8 mouse cellular contexts compared by ENCODE assay signal in genomic region chr13:21781021-21781555, GRCm38 (mm10). TPM values are rescaled to one million over a fixed set of nuclear protein-coding genes. Genes with fewer than 3 reads are reported as not detected.
DNase-seq lines count a peak whose midpoint lies in the region; ATAC-seq lines count a peak whose summit lies in the region.

No protein-coding gene starts in this region.

- no peaks in the 10 kb centered on the region for H3K36me3 ChIP-seq in heart, embryonic 14.5 days (ENCODE audit: control insufficient read depth, insufficient read depth, low read length)
- H3K36me3 ChIP-seq in hindbrain, embryonic 11.5 days (ENCODE audit: control insufficient read depth, insufficient read depth, low read length) = no peaks in the 10 kb centered on the region
- no peaks in the 10 kb centered on the region for H3K36me3 ChIP-seq in midbrain, embryonic 11.5 days (ENCODE audit: control insufficient read depth, insufficient read depth, low read length)

- DNase-seq in heart, adult 11 months = no peak
- DNase-seq in ES-CJ7 (ENCODE audit: low read depth, low spot score) = peak; percentile 44
- peak; percentile 27 for DNase-seq in hindbrain, embryonic 11.5 days (ENCODE audit: low spot score)
- peak; percentile 93 for DNase-seq in midbrain, embryonic 11.5 days (ENCODE audit: low spot score, missing footprints)
- no peak for DNase-seq in spleen, postnatal 36 days (ENCODE audit: low spot score in 2 of 2)
- no peak for DNase-seq in urinary bladder, postnatal 14 days (ENCODE audit: low spot score)

- peak overlapping the region; percentile 84 for H3K9ac ChIP-seq in heart, embryonic 14.5 days (ENCODE audit: low read length)
- H3K9ac ChIP-seq in hindbrain, embryonic 11.5 days (ENCODE audit: low read depth, low read length) = no peak overlapping the region
- no peak overlapping the region for H3K9ac ChIP-seq in midbrain, embryonic 11.5 days (ENCODE audit: low read length)

- no peaks in the 10 kb centered on the region for H3K9me3 ChIP-seq in heart, embryonic 14.5 days (ENCODE audit: control insufficient read depth, low read length)
- H3K9me3 ChIP-seq in hindbrain, embryonic 11.5 days (ENCODE audit: control insufficient read depth, low read length) = no peaks in the 10 kb centered on the region
- H3K9me3 ChIP-seq in midbrain, embryonic 11.5 days (ENCODE audit: control insufficient read depth, low read length) = no peaks in the 10 kb centered on the region

- peak overlapping the region; percentile 92 for H3K4me2 ChIP-seq in heart, embryonic 14.5 days (ENCODE audit: low read length)
- H3K4me2 ChIP-seq in hindbrain, embryonic 11.5 days (replicated peaks; ENCODE audit: low read depth, low read length) = peak overlapping the region; percentile 84
- H3K4me2 ChIP-seq in midbrain, embryonic 11.5 days = peak overlapping the region; percentile 94

- peak overlapping the region in 1 of 2 experiments; percentile 60; a peak in 2 of 4 replicates for H3K4me3 ChIP-seq in heart, embryonic 14.5 days (ENCODE audit: control insufficient read depth in 1 of 2, insufficient read depth in 1 of 2, low read depth in 1 of 2, low read length in 2 of 2)
- no peak overlapping the region for H3K4me3 ChIP-seq in hindbrain, embryonic 11.5 days (ENCODE audit: low read depth, low read length)
- H3K4me3 ChIP-seq in midbrain, embryonic 11.5 days (ENCODE audit: low read depth, low read length) = no peak overlapping the region

- peaks cover 6 to 29% of the 10 kb centered on the region in 2 experiments for H3K4me1 ChIP-seq in heart, embryonic 14.5 days (ENCODE audit: control insufficient read depth in 2 of 2, insufficient read depth in 2 of 2, low read length in 2 of 2)
- H3K4me1 ChIP-seq in hindbrain, embryonic 11.5 days (replicated peaks; ENCODE audit: control insufficient read depth, insufficient read depth, low read length) = 0 out of 2 replicates have a peak, but pooled peaks cover 2% of the 10 kb centered on the region
- H3K4me1 ChIP-seq in midbrain, embryonic 11.5 days (ENCODE audit: control insufficient read depth, insufficient read depth, low read length) = peaks cover 33% of the 10 kb centered on the region

- ATAC-seq in heart, embryonic 14.5 days (ENCODE audit: insufficient number of reproducible peaks, insufficient read depth, low FRiP score, low read depth) = no peak
- ATAC-seq in hindbrain, embryonic 11.5 days (ENCODE audit: low FRiP score) = no peak
- ATAC-seq in midbrain, embryonic 11.5 days (ENCODE audit: low FRiP score) = no peak
- ATAC-seq in activated CD4-positive, CD25-positive, alpha-beta regulatory T cell, adult 4 months = no peak

- H3K27me3 ChIP-seq in heart, embryonic 14.5 days (ENCODE audit: control insufficient read depth, insufficient read depth, low read length) = no peaks in the 10 kb centered on the region
- no peaks in the 10 kb centered on the region for H3K27me3 ChIP-seq in hindbrain, embryonic 11.5 days (ENCODE audit: control insufficient read depth, insufficient read depth, low read length)
- no peaks in the 10 kb centered on the region for H3K27me3 ChIP-seq in midbrain, embryonic 11.5 days (ENCODE audit: control insufficient read depth, insufficient read depth, low read length)

- peak overlapping the region in 1 of 2 experiments; percentile 88; a peak in 3 of 4 replicates for H3K27ac ChIP-seq in heart, embryonic 14.5 days (replicated peaks in 1 of 2; ENCODE audit: control insufficient read depth in 1 of 2, insufficient read depth in 1 of 2, low read depth in 2 of 2, low read length in 2 of 2)
- peak overlapping the region; percentile 44; the same call in 1 of the 2 replicates for H3K27ac ChIP-seq in hindbrain, embryonic 11.5 days (ENCODE audit: low read depth, low read length)
- peak overlapping the region; percentile 98 for H3K27ac ChIP-seq in midbrain, embryonic 11.5 days (ENCODE audit: low read depth, low read length)

- WGBS in heart, embryonic 14.5 days = 41% methylated on average over 6 of the region's 6 CpGs
- WGBS in hindbrain, embryonic 11.5 days = 45% methylated on average over 6 of the region's 6 CpGs
- 49% methylated on average over 6 of the region's 6 CpGs for WGBS in midbrain, embryonic 11.5 days

RNA-seq across cellular contexts. Expression of gene Hist1h1b, which starts 0.7 kb away (rescaled TPM):
- polyA plus RNA-seq in heart, embryonic 14.5 days (2014; fragmentation: Nextera tagmentation; extraction: Ambion mirVana) = 5.3 and 7.2 TPM in 2 replicates
- polyA plus RNA-seq in hindbrain, embryonic 11.5 days (2014; fragmentation: Nextera tagmentation; extraction: Ambion mirVana) = 19.1 TPM in 2 replicates
- 20.0 and 24.8 TPM in 2 replicates for polyA plus RNA-seq in midbrain, embryonic 11.5 days (2014; fragmentation: Nextera tagmentation; extraction: Ambion mirVana)
- 10 to 100 TPM; 28.3 to 35.3 TPM for polyA plus RNA-seq in activated CD4-positive, CD25-positive, alpha-beta regulatory T cell, adult 4 months (2017; shearing (Covaris generic))

RNA-seq across cellular contexts. Expression of gene Hist1h3i, which starts 2.1 kb away (rescaled TPM):
- 70.6 and 84.8 TPM in 2 replicates for polyA plus RNA-seq in heart, embryonic 14.5 days (2014; fragmentation: Nextera tagmentation; extraction: Ambion mirVana)
- 232 and 252 TPM in 2 replicates for polyA plus RNA-seq in hindbrain, embryonic 11.5 days (2014; fragmentation: Nextera tagmentation; extraction: Ambion mirVana)
- 289 and 304 TPM in 2 replicates for polyA plus RNA-seq in midbrain, embryonic 11.5 days (2014; fragmentation: Nextera tagmentation; extraction: Ambion mirVana)
- 1 to 10 TPM in 1 of 2 experiments, not detected in 1; 3.8 TPM for polyA plus RNA-seq in activated CD4-positive, CD25-positive, alpha-beta regulatory T cell, adult 4 months (2017; shearing (Covaris generic))

RNA-seq across cellular contexts. Expression of gene Hist1h2an, which starts 5.9 kb away (rescaled TPM):
- 2.0 TPM in 1 of 2 replicates, not detected in the other for polyA plus RNA-seq in heart, embryonic 14.5 days (2014; fragmentation: Nextera tagmentation; extraction: Ambion mirVana)
- polyA plus RNA-seq in hindbrain, embryonic 11.5 days (2014; fragmentation: Nextera tagmentation; extraction: Ambion mirVana) = 1.4 and 8.5 TPM in 2 replicates
- polyA plus RNA-seq in midbrain, embryonic 11.5 days (2014; fragmentation: Nextera tagmentation; extraction: Ambion mirVana) = 2.6 and 7.4 TPM in 2 replicates
- 10 to 100 TPM in 1 of 2 experiments, 1 to 10 TPM in 1; 2.0 to 11.5 TPM for polyA plus RNA-seq in activated CD4-positive, CD25-positive, alpha-beta regulatory T cell, adult 4 months (2017; shearing (Covaris generic))

RNA-seq across cellular contexts. Expression of gene Hist1h2bp, which starts 6.2 kb away (rescaled TPM):
- 0.38 and 0.58 TPM in 2 replicates for polyA plus RNA-seq in heart, embryonic 14.5 days (2014; fragmentation: Nextera tagmentation; extraction: Ambion mirVana)
- 2.2 and 2.9 TPM in 2 replicates for polyA plus RNA-seq in hindbrain, embryonic 11.5 days (2014; fragmentation: Nextera tagmentation; extraction: Ambion mirVana)
- 2.5 TPM in 2 replicates for polyA plus RNA-seq in midbrain, embryonic 11.5 days (2014; fragmentation: Nextera tagmentation; extraction: Ambion mirVana)
- polyA plus RNA-seq in activated CD4-positive, CD25-positive, alpha-beta regulatory T cell, adult 4 months (2017; shearing (Covaris generic)) = not detected

RNA-seq across cellular contexts. Expression of gene Hist1h2bn, which starts 27.2 kb away (rescaled TPM):
- polyA plus RNA-seq in heart, embryonic 14.5 days (2014; fragmentation: Nextera tagmentation; extraction: Ambion mirVana) = 2.2 and 2.7 TPM in 2 replicates
- polyA plus RNA-seq in hindbrain, embryonic 11.5 days (2014; fragmentation: Nextera tagmentation; extraction: Ambion mirVana) = 0.67 and 2.2 TPM in 2 replicates
- polyA plus RNA-seq in midbrain, embryonic 11.5 days (2014; fragmentation: Nextera tagmentation; extraction: Ambion mirVana) = 2.2 TPM in 1 of 2 replicates, not detected in the other
- polyA plus RNA-seq in activated CD4-positive, CD25-positive, alpha-beta regulatory T cell, adult 4 months (2017; shearing (Covaris generic)) = 1 to 10 TPM; 3.3 to 5.0 TPM

Comparison
In these comparisons a context has a peak if more than half of its experiments do, and no peak if none do; other contexts are left out.
1. DNase-seq: peak in ES-CJ7 (single experiment), hindbrain, embryonic 11.5 days (single experiment) and midbrain, embryonic 11.5 days (single experiment); none in heart, adult 11 months (single experiment), spleen, postnatal 36 days (0 of 2) and urinary bladder, postnatal 14 days (single experiment).
2. RNA of gene Hist1h3i, which starts 2.1 kb away (polyA plus RNA-seq): 289 to 304 TPM in midbrain, embryonic 11.5 days, 232 to 252 TPM in hindbrain, embryonic 11.5 days and 70.6 to 84.8 TPM in heart, embryonic 14.5 days; 3.8 TPM in activated CD4-positive, CD25-positive, alpha-beta regulatory T cell, adult 4 months; every median in the first group is over 10 times any median in the second.
3. Peak in every context shown above with its lines, with median percentiles within 50 percentile points of each other: H3K4me2 ChIP-seq.